Mouse (Mus musculus): ENCODE data around the gene Sytl1.
A peak's percentile ranks its signal among the peaks of the same experiment; 100 is the strongest.

Gene Sytl1

GRCm38 (mm10) chr4:133243538-133243937 lies 19.4 kb downstream of the Sytl1 start:
- peak; percentile 51 for DNase-seq

GRCm38 (mm10) chr4:133242710-133243109 lies 20.2 kb downstream of the Sytl1 start:
- DNase-seq: no peak

GRCm38 (mm10) chr4:133241910-133242309 lies 21.0 kb downstream of the Sytl1 start:
- no peak for DNase-seq

- DNase-seq: peak; percentile 95
Measured at GRCm38 (mm10) chr4:133240934-133241908, 21.7 kb downstream of the Sytl1 start.

GRCm38 (mm10) chr4:133240490-133240921 lies 22.4 kb downstream of the Sytl1 start, which contains the start of gene Map3k6:
TSS of gene Map3k6 (plus strand) at chr4:133240818.
- peak; percentile 93 for DNase-seq

- DNase-seq: no peak
Measured at GRCm38 (mm10) chr4:133237911-133238310, 25.0 kb downstream of the Sytl1 start.

- DNase-seq: no peak
Measured at GRCm38 (mm10) chr4:133235415-133235814, 27.5 kb downstream of the Sytl1 start.

- no peak for DNase-seq
Measured at GRCm38 (mm10) chr4:133234771-133235170, 28.1 kb downstream of the Sytl1 start.

- DNase-seq: peak; percentile 74
Measured at GRCm38 (mm10) chr4:133233285-133233976, 29.5 kb downstream of the Sytl1 start.

- DNase-seq: no peak
Measured at GRCm38 (mm10) chr4:133229582-133229981, 33.3 kb downstream of the Sytl1 start.

- DNase-seq: no peak
Measured at GRCm38 (mm10) chr4:133227636-133228035, 35.3 kb downstream of the Sytl1 start.

- DNase-seq: peak; percentile 63
Measured at GRCm38 (mm10) chr4:133226073-133226472, 36.8 kb downstream of the Sytl1 start.

- no peak for DNase-seq
Measured at GRCm38 (mm10) chr4:133223875-133224274, 39.0 kb downstream of the Sytl1 start.

GRCm38 (mm10) chr4:133221701-133222100 lies 41.2 kb downstream of the Sytl1 start:
- no peak for DNase-seq

GRCm38 (mm10) chr4:133220656-133221055 lies 42.3 kb downstream of the Sytl1 start:
- peak; percentile 67 for DNase-seq

GRCm38 (mm10) chr4:133218745-133219144 lies 44.2 kb downstream of the Sytl1 start:
- no peak for DNase-seq

- DNase-seq: peak; percentile 72
Measured at GRCm38 (mm10) chr4:133217641-133218040, 45.3 kb downstream of the Sytl1 start.

- DNase-seq: no peak
Measured at GRCm38 (mm10) chr4:133213661-133214060, 49.3 kb downstream of the Sytl1 start.

GRCm38 (mm10) chr4:133213268-133213590 lies 49.7 kb downstream of the Sytl1 start:
- peak; percentile 64 for DNase-seq

GRCm38 (mm10) chr4:133212562-133213267 lies 50.2 kb downstream of the Sytl1 start:
- peak; percentile 89 for DNase-seq

GRCm38 (mm10) chr4:133211751-133212561 lies 51.0 kb downstream of the Sytl1 start, which contains the start of the genes Cd164l2 and Gpr3:
TSS of gene Cd164l2 (plus strand) at chr4:133212131.
TSS of gene Gpr3 (minus strand) at chr4:133212536.
- no peak for DNase-seq

- DNase-seq: no peak
Measured at GRCm38 (mm10) chr4:133210788-133211390, 52.0 kb downstream of the Sytl1 start.
